Mouse (Mus musculus) ES-Bruce4 (cell line): ENCODE data around the gene Gas1. TPM values are rescaled to one million over a fixed set of nuclear protein-coding genes. Genes with fewer than 3 reads are reported as not detected.

Experiments
- H3K27ac ChIP-seq: 2 replicates; pipeline ENCODE4 v1.5.1; 2012; ENCODE audit warnings: low read length, inconsistent platforms; ENCODE audit not compliant: insufficient read depth
- H3K27me3 ChIP-seq: 2 replicates; pipeline ENCODE4 v1.6.1; 2012; ENCODE audit warnings: mild to moderate bottlenecking, low read length, inconsistent platforms; ENCODE audit not compliant: control insufficient read depth, poor library complexity, insufficient read depth, severe bottlenecking
- H3K36me3 ChIP-seq: 2 replicates; pipeline ENCODE4 v1.6.1; 2012; ENCODE audit warnings: inconsistent platforms, mild to moderate bottlenecking, low read length, moderate library complexity; ENCODE audit not compliant: control insufficient read depth, poor library complexity, insufficient read depth, severe bottlenecking
- H3K4me1 ChIP-seq: one replicate; pipeline ENCODE4 v1.8.1; 2011; ENCODE audit warnings: low read length; ENCODE audit not compliant: control insufficient read depth, insufficient read depth
- H3K4me3 ChIP-seq: 2 replicates; pipeline ENCODE4 v1.5.1; 2011; ENCODE audit warnings: low read depth, mild to moderate bottlenecking, low read length
- H3K9ac ChIP-seq: 2 replicates; pipeline ENCODE4 v1.6.1; 2012; ENCODE audit warnings: low read depth, mild to moderate bottlenecking, inconsistent platforms; ENCODE audit not compliant: poor library complexity, severe bottlenecking
- H3K9me3 ChIP-seq: replicated peaks from 2 replicates; pipeline ENCODE4 v1.6.1; 2012; ENCODE audit warnings: mild to moderate bottlenecking, low read length, inconsistent platforms; ENCODE audit not compliant: control insufficient read depth, poor library complexity, insufficient read depth, severe bottlenecking
- CTCF ChIP-seq: IDR thresholded peaks from one replicate; pipeline ENCODE4 v1.8.1; 2011; ENCODE audit warnings: low read depth, low read length
- EP300 ChIP-seq: IDR thresholded peaks from 2 replicates; pipeline ENCODE4 v1.6.1; 2011; ENCODE audit warnings: low read depth, low read length; ENCODE audit not compliant: insufficient read depth
- POLR2A ChIP-seq: IDR thresholded peaks from one replicate; pipeline ENCODE4 v1.8.1; 2011; ENCODE audit warnings: low read length; ENCODE audit not compliant: insufficient read depth
- polyA plus RNA-seq: library from polyadenylated mRNA; stranded (reverse); fragments of >200 nt; gene quantifications from 2 replicates; pipeline ENCODE4 v1.2.4, GENCODE M21; 2011; ENCODE audit warnings: low read depth; ENCODE audit not compliant: missing spikeins, insufficient read depth, insufficient read length

Gas1 gene
- polyA plus RNA-seq, 1 experiment, result 2.6 TPM

GRCm38 (mm10) chr13:60176136-60176775 is 909 bp downstream of the Gas1 start:
- Histone ChIP-seq H3K27ac (no peak overlapping the region), H3K9ac (peak overlapping the region; percentile 93), H3K9me3 (no peaks in the 10 kb centered on the region), H3K36me3 (no peaks in the 10 kb centered on the region), H3K4me1 (no peaks in the 10 kb centered on the region), H3K4me3 (peak overlapping the region; percentile 68), H3K27me3 (no peaks in the 10 kb centered on the region)
- TF ChIP-seq EP300 (no peak), POLR2A (no peak), CTCF (no peak)

GRCm38 (mm10) chr13:60175490-60176135 is 1.6 kb downstream of the Gas1 start:
- TF ChIP-seq EP300 (no peak), POLR2A (no peak), CTCF (no peak)
- Histone ChIP-seq H3K4me3 (peak overlapping the region; percentile 68), H3K9me3 (no peaks in the 10 kb centered on the region), H3K27me3 (no peaks in the 10 kb centered on the region), H3K4me1 (no peaks in the 10 kb centered on the region), H3K9ac (peak overlapping the region; percentile 93), H3K27ac (no peak overlapping the region), H3K36me3 (no peaks in the 10 kb centered on the region)

GRCm38 (mm10) chr13:60174953-60175352 is 2.2 kb downstream of the Gas1 start:
- TF ChIP-seq POLR2A (no peak), CTCF (no peak), EP300 (no peak)
- no peaks in the 10 kb centered on the region for H3K4me1 ChIP-seq
- H3K27me3 ChIP-seq, result no peaks in the 10 kb centered on the region; the same call in 1 of the 2 replicates
- peak overlapping the region; percentile 93; the same call in 1 of the 2 replicates for H3K9ac ChIP-seq
- H3K36me3 ChIP-seq, result no peaks in the 10 kb centered on the region
- no peak overlapping the region for H3K27ac ChIP-seq
- H3K9me3 ChIP-seq, result no peaks in the 10 kb centered on the region
- 0 out of 2 replicates have a peak overlapping the region, but pooled peaks have one; percentile 5 for H3K4me3 ChIP-seq

- TF ChIP-seq POLR2A (no peak), CTCF (no peak), EP300 (no peak)
- Histone ChIP-seq H3K9me3 (no peaks in the 10 kb centered on the region), H3K27ac (no peak overlapping the region), H3K4me1 (no peaks in the 10 kb centered on the region), H3K36me3 (no peaks in the 10 kb centered on the region), H3K9ac (no peak overlapping the region), H3K4me3 (no peak overlapping the region), H3K27me3 (no peaks in the 10 kb centered on the region; the same call in 1 of the 2 replicates)
These were observed 3.3 kb downstream of the Gas1 start for GRCm38 (mm10) chr13:60173591-60174524.

- no peak overlapping the region for H3K9ac ChIP-seq
- no peaks in the 10 kb centered on the region; the same call in 1 of the 2 replicates for H3K27me3 ChIP-seq
- no peak overlapping the region for H3K27ac ChIP-seq
- H3K36me3 ChIP-seq, result no peaks in the 10 kb centered on the region
- H3K9me3 ChIP-seq, result no peaks in the 10 kb centered on the region
- no peak overlapping the region for H3K4me3 ChIP-seq
- H3K4me1 ChIP-seq, result no peaks in the 10 kb centered on the region
- TF ChIP-seq POLR2A, result no peak
- TF ChIP-seq CTCF, result no peak
- no peak for TF ChIP-seq EP300
These were observed 4.0 kb downstream of the Gas1 start for GRCm38 (mm10) chr13:60173186-60173585.
